Mouse (Mus musculus): Measurements from ENCODE around the gene Xylt2.

- TF ChIP-seq TAL1 (IDR thresholded peaks at IDR 0.05; ENCODE audit: low read length) (no peak), GATA1 (IDR thresholded peaks at IDR 0.05; ENCODE audit: low read length) (no peak)
Observed at GRCm38 (mm10) chr11:94680639-94681038, 3.3 kb upstream of the Xylt2 start.

Measured in erythroblast, embryonic 14.5 days (primary cell).